10 mouse cellular contexts compared by ENCODE assay signal in the genomic region with DNA sequence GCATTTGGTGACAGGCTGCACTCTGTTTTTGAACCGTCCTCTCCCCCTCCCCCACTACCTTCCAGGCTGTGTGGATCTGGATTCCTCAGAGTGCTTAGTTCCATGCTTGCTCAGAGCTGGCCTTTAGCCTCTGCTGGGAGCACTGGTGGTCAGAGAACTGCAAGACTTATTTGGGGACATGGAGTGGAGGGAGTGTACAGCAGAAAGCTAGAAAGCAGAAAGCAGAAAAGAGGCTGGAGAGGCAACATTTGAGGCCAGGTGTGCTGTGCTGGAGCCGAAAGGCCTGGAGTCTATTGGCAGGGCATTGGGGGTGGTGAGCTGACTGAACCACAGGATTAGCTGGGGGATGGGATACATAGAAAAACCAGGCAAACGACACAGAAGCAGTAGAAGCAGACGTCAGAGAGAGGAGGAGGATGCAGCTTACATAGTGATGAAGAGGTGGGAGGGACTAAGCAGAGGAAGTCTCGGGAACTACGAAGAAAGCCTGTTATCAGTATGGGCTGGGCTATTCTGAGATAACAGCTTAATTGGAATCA.
DNase-seq lines count a peak whose midpoint lies in the region; ATAC-seq and TF ChIP-seq lines count a peak whose summit lies in the region.
"Had no signal": no experiment of that assay in that cellular context is flagged by ENCODE, and none has a peak within 500 bp of the region (broad histone marks: within the 10 kb centered on the region; RNA-seq: fewer than 3 reads in every experiment).

No protein-coding gene starts in this region.

- no peaks in the 10 kb centered on the region for H3K9me3 ChIP-seq in heart, embryonic 13.5 days
- H3K9me3 ChIP-seq in lung, embryonic 14.5 days (ENCODE audit: low read depth, low read length), result no peaks in the 10 kb centered on the region
- H3K9me3 ChIP-seq in embryonic facial prominence, embryonic 11.5 days (replicated peaks; ENCODE audit: control insufficient read depth, low read length), result no peaks in the 10 kb centered on the region
- no peaks in the 10 kb centered on the region for H3K9me3 ChIP-seq in stomach, embryonic 14.5 days (ENCODE audit: control insufficient read depth, low read depth, low read length)
- H3K9me3 ChIP-seq: kidney, embryonic 15.5 days had no signal

- TF ChIP-seq CTCF in lung, embryonic 14.5 days (IDR thresholded peaks at IDR 0.05; ENCODE audit: low read depth), result no peak
- TF ChIP-seq CTCF in lung, adult 2 months (IDR thresholded peaks at IDR 0.05; ENCODE audit: insufficient read depth, low read length), result no peak

- H3K27me3 ChIP-seq in heart, embryonic 13.5 days (replicated peaks), result no peaks in the 10 kb centered on the region
- H3K27me3 ChIP-seq in lung, embryonic 14.5 days (ENCODE audit: insufficient read depth, low read length), result no peaks in the 10 kb centered on the region
- H3K27me3 ChIP-seq in embryonic facial prominence, embryonic 11.5 days (ENCODE audit: control insufficient read depth, insufficient read depth, low read length), result no peaks in the 10 kb centered on the region
- no peaks in the 10 kb centered on the region for H3K27me3 ChIP-seq in stomach, embryonic 14.5 days (ENCODE audit: control insufficient read depth, insufficient read depth, low read length)
- H3K27me3 ChIP-seq: kidney, embryonic 15.5 days had no signal

- peaks cover 62% of the 10 kb centered on the region for H3K4me1 ChIP-seq in heart, embryonic 13.5 days
- H3K4me1 ChIP-seq in lung, embryonic 14.5 days (ENCODE audit: insufficient read depth), result no peaks in the 10 kb centered on the region
- H3K4me1 ChIP-seq in lung, adult 2 months (ENCODE audit: control insufficient read depth, insufficient read depth, low read length), result no peaks in the 10 kb centered on the region
- no peaks in the 10 kb centered on the region for H3K4me1 ChIP-seq in embryonic facial prominence, embryonic 11.5 days (ENCODE audit: control insufficient read depth, insufficient read depth, low read length)
- peaks cover 9% of the 10 kb centered on the region; the same call in 1 of the 2 replicates for H3K4me1 ChIP-seq in stomach, embryonic 14.5 days (ENCODE audit: control insufficient read depth, insufficient read depth, low read length)

- no peak for ATAC-seq in heart, embryonic 13.5 days (ENCODE audit: extremely low read depth, insufficient number of reproducible peaks, low FRiP score, low TSS enrichment)
- ATAC-seq in lung, embryonic 14.5 days (ENCODE audit: insufficient read depth), result peak; percentile 19; the same call in 1 of the 2 replicates
- ATAC-seq in embryonic facial prominence, embryonic 11.5 days (replicated peaks; ENCODE audit: insufficient number of reproducible peaks, low FRiP score, low TSS enrichment, low read depth), result 0 out of 2 replicates have a peak, but pooled peaks have one; percentile 48
- peak; percentile 65 for ATAC-seq in stomach, embryonic 14.5 days (ENCODE audit: insufficient number of reproducible peaks, insufficient read depth, low FRiP score, low read depth)

- no peak overlapping the region for H3K4me2 ChIP-seq in heart, embryonic 13.5 days
- H3K4me2 ChIP-seq in lung, embryonic 14.5 days, result no peak overlapping the region
- no peak overlapping the region for H3K4me2 ChIP-seq in embryonic facial prominence, embryonic 11.5 days (ENCODE audit: low read depth, low read length)
- no peak overlapping the region for H3K4me2 ChIP-seq in stomach, embryonic 14.5 days (replicated peaks; ENCODE audit: low read depth, low read length)
- H3K4me2 ChIP-seq: kidney, embryonic 15.5 days had no signal

- DNase-seq in heart, adult 8-10 months (ENCODE audit: low spot score), result no peak
- DNase-seq in lung, embryonic 14.5 days, result no peak
- no peak for DNase-seq in lung, adult 2 months
- no peak for DNase-seq in embryonic facial prominence, embryonic 11.5 days (ENCODE audit: low spot score)
- no peak for DNase-seq in cerebellum, postnatal 10 days
- DNase-seq: adrenal gland, postnatal 14 days; cerebellum, postnatal 25 days had no signal

- WGBS in heart, embryonic 13.5 days, result 12% methylated on average over 6 of the region's 6 CpGs
- 20% methylated on average over 6 of the region's 6 CpGs for WGBS in lung, embryonic 14.5 days
- 44% methylated on average over 6 of the region's 6 CpGs for WGBS in lung, adult 2 months
- WGBS in embryonic facial prominence, embryonic 11.5 days, result 39% methylated on average over 6 of the region's 6 CpGs
- WGBS in stomach, embryonic 14.5 days, result 23% methylated on average over 6 of the region's 6 CpGs

- no peak for TF ChIP-seq POLR2A in lung, adult 2 months (IDR thresholded peaks at IDR 0.05; ENCODE audit: borderline replicate concordance, extremely low read depth, low read depth, low read length)

- H3K27ac ChIP-seq in heart, embryonic 13.5 days (replicated peaks), result peak overlapping the region; percentile 51
- H3K27ac ChIP-seq in lung, embryonic 14.5 days (ENCODE audit: low read depth), result peak overlapping the region; percentile 48; the same call in 1 of the 2 replicates
- H3K27ac ChIP-seq in embryonic facial prominence, embryonic 11.5 days (replicated peaks; ENCODE audit: low read depth, low read length), result no peak overlapping the region
- H3K27ac ChIP-seq in stomach, embryonic 14.5 days (ENCODE audit: low read length), result peak overlapping the region; percentile 64; the same call in 1 of the 2 replicates
- H3K27ac ChIP-seq: kidney, embryonic 15.5 days had no signal

- H3K9ac ChIP-seq in heart, embryonic 13.5 days, result peak overlapping the region; percentile 58
- no peak overlapping the region for H3K9ac ChIP-seq in lung, embryonic 14.5 days
- H3K9ac ChIP-seq in embryonic facial prominence, embryonic 11.5 days (replicated peaks; ENCODE audit: low read length), result no peak overlapping the region
- H3K9ac ChIP-seq in stomach, embryonic 14.5 days (replicated peaks; ENCODE audit: low read depth, low read length), result no peak overlapping the region
- H3K9ac ChIP-seq: kidney, embryonic 15.5 days had no signal

- H3K36me3 ChIP-seq in heart, embryonic 13.5 days, result peaks cover 41% of the 10 kb centered on the region
- 0 out of 2 replicates have a peak, but pooled peaks cover 3% of the 10 kb centered on the region for H3K36me3 ChIP-seq in lung, embryonic 14.5 days (ENCODE audit: insufficient read depth)
- no peaks in the 10 kb centered on the region for H3K36me3 ChIP-seq in embryonic facial prominence, embryonic 11.5 days (replicated peaks; ENCODE audit: control insufficient read depth, insufficient read depth, low read depth, low read length)
- 0 out of 2 replicates have a peak, but pooled peaks cover 3% of the 10 kb centered on the region for H3K36me3 ChIP-seq in stomach, embryonic 14.5 days (ENCODE audit: control insufficient read depth, insufficient read depth, low read length)

- no peak overlapping the region for H3K4me3 ChIP-seq in heart, embryonic 13.5 days
- H3K4me3 ChIP-seq in lung, embryonic 14.5 days (ENCODE audit: low read depth, low read length), result no peak overlapping the region
- H3K4me3 ChIP-seq in lung, adult 2 months (replicated peaks; ENCODE audit: extremely low read depth, low read depth, low read length), result no peak overlapping the region
- no peak overlapping the region for H3K4me3 ChIP-seq in embryonic facial prominence, embryonic 11.5 days (ENCODE audit: low read depth, low read length)
- H3K4me3 ChIP-seq in stomach, embryonic 14.5 days (ENCODE audit: low read depth, low read length), result no peak overlapping the region
- H3K4me3 ChIP-seq: kidney, embryonic 15.5 days had no signal
